Mouse (Mus musculus) ES-Bruce4 (cell line): ENCODE measurements at regions not wholly inside any gene's neighbourhood (a gene's known extent, or its start where the extent isn't known, plus 50 kb on each side); places are given as distances from the start of the nearest gene placed in this dataset.

Experiments
- H3K27ac ChIP-seq: 2 replicates; pipeline ENCODE4 v1.5.1; 2012; ENCODE audit warnings: low read length, inconsistent platforms; ENCODE audit not compliant: insufficient read depth
- H3K27me3 ChIP-seq: 2 replicates; pipeline ENCODE4 v1.6.1; 2012; ENCODE audit warnings: mild to moderate bottlenecking, low read length, inconsistent platforms; ENCODE audit not compliant: control insufficient read depth, poor library complexity, insufficient read depth, severe bottlenecking
- H3K36me3 ChIP-seq: 2 replicates; pipeline ENCODE4 v1.6.1; 2012; ENCODE audit warnings: inconsistent platforms, mild to moderate bottlenecking, low read length, moderate library complexity; ENCODE audit not compliant: control insufficient read depth, poor library complexity, insufficient read depth, severe bottlenecking
- H3K4me1 ChIP-seq: one replicate; pipeline ENCODE4 v1.8.1; 2011; ENCODE audit warnings: low read length; ENCODE audit not compliant: control insufficient read depth, insufficient read depth
- H3K4me3 ChIP-seq: 2 replicates; pipeline ENCODE4 v1.5.1; 2011; ENCODE audit warnings: low read depth, mild to moderate bottlenecking, low read length
- H3K9ac ChIP-seq: 2 replicates; pipeline ENCODE4 v1.6.1; 2012; ENCODE audit warnings: low read depth, mild to moderate bottlenecking, inconsistent platforms; ENCODE audit not compliant: poor library complexity, severe bottlenecking
- H3K9me3 ChIP-seq: replicated peaks from 2 replicates; pipeline ENCODE4 v1.6.1; 2012; ENCODE audit warnings: mild to moderate bottlenecking, low read length, inconsistent platforms; ENCODE audit not compliant: control insufficient read depth, poor library complexity, insufficient read depth, severe bottlenecking
- CTCF ChIP-seq: IDR thresholded peaks from one replicate; pipeline ENCODE4 v1.8.1; 2011; ENCODE audit warnings: low read depth, low read length
- EP300 ChIP-seq: IDR thresholded peaks from 2 replicates; pipeline ENCODE4 v1.6.1; 2011; ENCODE audit warnings: low read depth, low read length; ENCODE audit not compliant: insufficient read depth
- POLR2A ChIP-seq: IDR thresholded peaks from one replicate; pipeline ENCODE4 v1.8.1; 2011; ENCODE audit warnings: low read length; ENCODE audit not compliant: insufficient read depth

- H3K27ac ChIP-seq, result no peak overlapping the region
- H3K9me3 ChIP-seq, result peaks cover 5% of the 10 kb centered on the region
- no peak for TF ChIP-seq EP300
- TF ChIP-seq CTCF, result no peak
- no peak for TF ChIP-seq POLR2A
- H3K4me3 ChIP-seq, result no peak overlapping the region
- no peak overlapping the region for H3K9ac ChIP-seq
- H3K27me3 ChIP-seq, result no peaks in the 10 kb centered on the region
- H3K4me1 ChIP-seq, result no peaks in the 10 kb centered on the region
- no peaks in the 10 kb centered on the region for H3K36me3 ChIP-seq
Observed at GRCm38 (mm10) chr11:71591014-71591413, 158.7 kb upstream of the Wscd1 start.

- Histone ChIP-seq H3K27me3 (no peaks in the 10 kb centered on the region), H3K9me3 (peaks cover 5% of the 10 kb centered on the region), H3K4me3 (no peak overlapping the region), H3K27ac (no peak overlapping the region), H3K36me3 (no peaks in the 10 kb centered on the region), H3K9ac (no peak overlapping the region), H3K4me1 (peaks cover 1% of the 10 kb centered on the region)
- no peak for TF ChIP-seq CTCF
- no peak for TF ChIP-seq POLR2A
- no peak for TF ChIP-seq EP300
Observed at GRCm38 (mm10) chr11:71594250-71594847, 155.4 kb upstream of the Wscd1 start.

- H3K27ac ChIP-seq, result 0 out of 2 replicates have a peak overlapping the region, but pooled peaks have one; percentile 9
- H3K9me3 ChIP-seq, result peaks cover 5% of the 10 kb centered on the region
- TF ChIP-seq CTCF (no peak), POLR2A (no peak), EP300 (no peak)
- no peak overlapping the region for H3K9ac ChIP-seq
- no peaks in the 10 kb centered on the region for H3K27me3 ChIP-seq
- no peak overlapping the region for H3K4me3 ChIP-seq
- peaks cover 1% of the 10 kb centered on the region for H3K4me1 ChIP-seq
- no peaks in the 10 kb centered on the region for H3K36me3 ChIP-seq
Observed at GRCm38 (mm10) chr11:71597709-71598108, 152.0 kb upstream of the Wscd1 start.

- H3K9ac ChIP-seq, result no peak overlapping the region
- no peak overlapping the region for H3K27ac ChIP-seq
- no peaks in the 10 kb centered on the region for H3K27me3 ChIP-seq
- no peak for TF ChIP-seq POLR2A
- no peak for TF ChIP-seq EP300
- no peak for TF ChIP-seq CTCF
- no peaks in the 10 kb centered on the region for H3K4me1 ChIP-seq
- H3K36me3 ChIP-seq, result no peaks in the 10 kb centered on the region
- no peaks in the 10 kb centered on the region for H3K9me3 ChIP-seq
- H3K4me3 ChIP-seq, result no peak overlapping the region
Observed at GRCm38 (mm10) chr11:71610782-71611181, 138.9 kb upstream of the Wscd1 start.

- Histone ChIP-seq H3K9me3 (no peaks in the 10 kb centered on the region), H3K36me3 (no peaks in the 10 kb centered on the region), H3K27ac (no peak overlapping the region), H3K4me1 (no peaks in the 10 kb centered on the region), H3K27me3 (no peaks in the 10 kb centered on the region), H3K9ac (no peak overlapping the region), H3K4me3 (no peak overlapping the region)
- TF ChIP-seq EP300 (no peak), POLR2A (no peak), CTCF (no peak)
Observed at GRCm38 (mm10) chr11:71615526-71615925, 134.2 kb upstream of the Wscd1 start.

GRCm38 (mm10) chr11:71625501-71626191 lies 124.1 kb upstream of the Wscd1 start:
- Histone ChIP-seq H3K36me3 (no peaks in the 10 kb centered on the region), H3K27ac (no peak overlapping the region), H3K9ac (no peak overlapping the region), H3K9me3 (no peaks in the 10 kb centered on the region), H3K27me3 (no peaks in the 10 kb centered on the region), H3K4me3 (no peak overlapping the region), H3K4me1 (no peaks in the 10 kb centered on the region)
- no peak for TF ChIP-seq CTCF
- no peak for TF ChIP-seq EP300
